Mouse (Mus musculus) NIH3T3 (cell line): ENCODE measurements around the gene Vps39.
A peak's percentile ranks its signal among the peaks of the same experiment; 100 is the strongest.

Experiments used
- DNase-seq: peaks from one replicate; pipeline ENCODE4 v3.0.0-alpha.2; 2012; ENCODE audit warnings: low read depth

Vps39 gene

GRCm38 (mm10) chr2:120299866-120300265, 53.1 kb downstream of the Vps39 start:
- no peak for DNase-seq

- DNase-seq, result no peak
These were observed 56.8 kb downstream of the Vps39 start for GRCm38 (mm10) chr2:120296160-120296559.

GRCm38 (mm10) chr2:120291471-120292078, 61.4 kb downstream of the Vps39 start:
- DNase-seq, result no peak

GRCm38 (mm10) chr2:120288995-120289394, 63.9 kb downstream of the Vps39 start, which contains the start of gene Pla2g4d:
Gene Pla2g4d (minus strand): TSS chr2:120289197.
- no peak for DNase-seq

GRCm38 (mm10) chr2:120288401-120288800, 64.5 kb downstream of the Vps39 start:
- no peak for DNase-seq

GRCm38 (mm10) chr2:120285639-120286038, 67.3 kb downstream of the Vps39 start:
- no peak for DNase-seq

- DNase-seq, result no peak
These were observed 68.2 kb downstream of the Vps39 start for GRCm38 (mm10) chr2:120284705-120285104.

GRCm38 (mm10) chr2:120284094-120284493, 68.8 kb downstream of the Vps39 start:
- DNase-seq, result no peak

GRCm38 (mm10) chr2:120283550-120283949, 69.4 kb downstream of the Vps39 start:
- no peak for DNase-seq

- peak; percentile 27 for DNase-seq
These were observed 71.7 kb downstream of the Vps39 start for GRCm38 (mm10) chr2:120281221-120281620.

- peak; percentile 73 for DNase-seq
These were observed 73.0 kb downstream of the Vps39 start for GRCm38 (mm10) chr2:120279961-120280360.

- no peak for DNase-seq
These were observed 76.0 kb downstream of the Vps39 start for GRCm38 (mm10) chr2:120276951-120277350.

GRCm38 (mm10) chr2:120268635-120269034, 84.3 kb downstream of the Vps39 start:
- no peak for DNase-seq
